In the genomic region with DNA sequence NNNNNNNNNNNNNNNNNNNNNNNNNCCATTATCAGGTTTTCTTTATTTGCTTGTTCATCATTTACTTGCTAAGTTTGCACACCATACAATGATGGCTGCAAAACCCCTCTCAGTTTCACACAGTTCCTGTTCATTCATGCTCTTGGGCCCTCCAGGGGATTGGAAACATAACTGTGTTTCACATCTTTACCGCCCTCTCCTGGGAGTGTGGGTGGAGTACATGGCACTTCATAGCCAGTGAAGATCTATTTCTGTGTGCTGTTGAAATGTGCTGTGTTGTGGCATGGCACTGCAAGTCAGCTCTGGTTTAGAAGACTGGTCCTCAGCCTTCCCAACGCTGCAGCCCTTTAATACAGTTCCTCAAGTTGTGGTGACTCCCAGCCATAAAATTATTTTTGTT, we compare ENCODE assay signal across 9 mouse cellular contexts.
A peak's percentile ranks its signal among the peaks of the same experiment; 100 is the strongest.
DNase-seq lines count a peak whose midpoint lies in the region; ATAC-seq lines count a peak whose summit lies in the region.
"Had no signal": no experiment of that assay in that cellular context is flagged by ENCODE, and none has a peak within 500 bp of the region (broad histone marks: within the 10 kb centered on the region; RNA-seq: fewer than 3 reads in every experiment).

No protein-coding gene starts in this region.

- peak; percentile 38 to 41 for DNase-seq in cerebellum, postnatal 10 days
- no peak for DNase-seq in cerebellum, adult 9-11 months
- DNase-seq in left cerebral cortex, adult 18-20 months (ENCODE audit: low spot score in 2 of 2): peak; percentile 29 to 31
- DNase-seq in left cerebral cortex, postnatal 36 days (ENCODE audit: low spot score in 2 of 2): no peak
- DNase-seq in brain, adult 2 months (ENCODE audit: low read depth, low spot score): peak; percentile 61
- DNase-seq in retina, embryonic 14.5 days (ENCODE audit: low spot score): peak; percentile 45
- DNase-seq in ovary, postnatal 10 days (ENCODE audit: low spot score): no peak
- DNase-seq: cerebellum, adult 18-20 months had no signal

- ATAC-seq in cerebellum, adult (ENCODE audit: insufficient number of reproducible peaks, low FRiP score, low TSS enrichment): no peak

- intact Hi-C loops in left cerebral cortex, postnatal 36 days (cut with DNase I): no loop called here

Comparison
In these comparisons a context has a peak if more than half of its experiments do, and no peak if none do; other contexts are left out.
1. DNase-seq: peak in cerebellum, postnatal 10 days (2 of 2), left cerebral cortex, adult 18-20 months (2 of 2), brain, adult 2 months (single experiment) and retina, embryonic 14.5 days (single experiment); none in cerebellum, adult 9-11 months (single experiment), left cerebral cortex, postnatal 36 days (0 of 2) and ovary, postnatal 10 days (single experiment).